Mouse (Mus musculus) spleen, adult 2 months (tissue): Measurements from ENCODE around the gene Plin1. TPM values are rescaled to one million over a fixed set of nuclear protein-coding genes. Genes with fewer than 3 reads are reported as not detected.
A peak's percentile ranks its signal among the peaks of the same experiment; 100 is the strongest.

Source experiments
- DNase-seq, 2 experiments: peaks; one replicate each; pipeline versions ENCODE4 v3.0.0 to v3.0.0-alpha.2; 2012 to 2021; ENCODE audit warnings: low spot score in 2 of 2, low read depth in 1 of 2
- H3K27ac ChIP-seq: fragments of 200-500 bp; 2 replicates; pipeline ENCODE4 v1.5.1; 2012; ENCODE audit warnings: low read length, inconsistent platforms; ENCODE audit not compliant: insufficient read depth
- H3K27me3 ChIP-seq: fragments of 200-500 bp; 2 replicates; pipeline ENCODE4 v1.6.1; 2012; ENCODE audit warnings: mild to moderate bottlenecking, moderate library complexity, low read length, inconsistent platforms; ENCODE audit not compliant: control insufficient read depth, insufficient read depth
- H3K36me3 ChIP-seq: fragments of 200-500 bp; 2 replicates; pipeline ENCODE4 v1.6.1; 2012; ENCODE audit warnings: mild to moderate bottlenecking, low read length, inconsistent platforms; ENCODE audit not compliant: control insufficient read depth, insufficient read depth
- H3K4me1 ChIP-seq: fragments of 200-500 bp; 2 replicates; pipeline ENCODE4 v1.6.1; 2011; ENCODE audit warnings: inconsistent platforms; ENCODE audit not compliant: control insufficient read depth, insufficient read depth, insufficient read length
- H3K4me3 ChIP-seq: fragments of 200-500 bp; 2 replicates; pipeline ENCODE4 v1.5.1; 2011; ENCODE audit warnings: mild to moderate bottlenecking, inconsistent platforms; ENCODE audit not compliant: insufficient read depth, insufficient read length; ENCODE audit errors: extremely low read depth
- CTCF ChIP-seq: fragments of 200-500 bp; IDR thresholded peaks from 2 replicates; pipeline ENCODE4 v1.5.1; 2011; ENCODE audit warnings: mild to moderate bottlenecking, inconsistent platforms; ENCODE audit not compliant: insufficient read depth, insufficient read length, insufficient replicate concordance; ENCODE audit errors: extremely low read depth
- POLR2A ChIP-seq: fragments of 200-500 bp; IDR thresholded peaks from 2 replicates; pipeline ENCODE4 v1.6.1; 2011; ENCODE audit warnings: low read depth, low read length, inconsistent platforms
- WGBS: fragments of 180-500 bp; shearing (Covaris S2); methylation state at CpG from one replicate; pipeline ENCODE4 v1.1.7; 2018; 5-methylcytosine and 5-hydroxymethylcytosine counted together
- polyA plus RNA-seq: library from polyadenylated mRNA; depleted of rRNA; stranded (reverse); fragments of >200 nt; gene quantifications from 2 replicates; pipeline ENCODE4 v1.2.3, GENCODE M21; 2012

Gene Plin1
- polyA plus RNA-seq, 1 experiment = 5.2 TPM

DNA sequence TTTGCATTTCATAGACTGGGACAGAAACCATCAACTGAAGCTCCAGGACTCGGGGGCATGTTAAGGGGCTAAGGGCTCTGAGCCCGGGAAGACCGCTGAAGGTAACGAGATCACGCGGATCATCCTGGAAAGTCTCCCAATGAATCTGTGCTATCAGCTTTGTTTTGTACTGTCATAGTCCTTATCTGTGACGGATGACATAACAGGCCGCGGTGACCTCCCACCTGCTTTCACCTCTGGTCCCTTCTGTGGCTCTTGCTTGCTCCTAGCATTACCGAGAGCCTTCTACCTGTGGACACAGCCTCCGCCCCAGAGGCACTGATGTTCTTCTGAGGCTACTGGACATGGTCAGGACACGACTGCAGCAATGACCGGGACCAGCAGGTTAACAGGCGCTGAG is 3.8 kb upstream of the Plin1 start:
- Histone ChIP-seq H3K36me3 (no peaks in the 10 kb centered on the region), H3K27me3 (no peaks in the 10 kb centered on the region), H3K4me3 (no peak overlapping the region), H3K4me1 (no peaks in the 10 kb centered on the region), H3K27ac (no peak overlapping the region)
- 91% methylated on average over 14 of the region's 14 CpGs for WGBS
- TF ChIP-seq CTCF (no peak), POLR2A (no peak)
- no peak for DNase-seq

DNA sequence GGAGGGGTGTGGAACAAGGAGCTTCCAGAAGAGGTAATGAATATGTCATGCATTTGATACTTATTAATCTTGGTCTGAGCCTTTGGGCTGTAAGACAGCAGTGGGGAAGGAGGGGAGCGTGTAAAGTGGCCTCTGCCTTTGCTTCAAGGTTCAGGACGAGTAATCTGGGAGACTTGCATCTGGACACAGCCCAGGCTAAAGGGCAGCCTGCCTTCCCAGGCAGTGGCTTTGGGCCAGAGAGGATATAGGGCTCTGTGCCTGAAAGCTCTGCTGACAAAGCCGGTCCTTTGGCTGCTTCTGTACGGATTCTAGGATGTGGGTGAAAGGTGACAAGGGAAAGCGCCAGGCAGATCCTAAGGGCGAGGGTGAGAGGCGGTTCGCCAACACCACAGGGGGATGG is 1.9 kb upstream of the Plin1 start:
- Histone ChIP-seq H3K36me3 (no peaks in the 10 kb centered on the region), H3K4me3 (no peak overlapping the region), H3K4me1 (no peaks in the 10 kb centered on the region), H3K27ac (no peak overlapping the region), H3K27me3 (no peaks in the 10 kb centered on the region)
- TF ChIP-seq POLR2A (no peak), CTCF (no peak)
- DNase-seq = no peak
- 91% methylated on average over 8 of the region's 8 CpGs for WGBS

DNA sequence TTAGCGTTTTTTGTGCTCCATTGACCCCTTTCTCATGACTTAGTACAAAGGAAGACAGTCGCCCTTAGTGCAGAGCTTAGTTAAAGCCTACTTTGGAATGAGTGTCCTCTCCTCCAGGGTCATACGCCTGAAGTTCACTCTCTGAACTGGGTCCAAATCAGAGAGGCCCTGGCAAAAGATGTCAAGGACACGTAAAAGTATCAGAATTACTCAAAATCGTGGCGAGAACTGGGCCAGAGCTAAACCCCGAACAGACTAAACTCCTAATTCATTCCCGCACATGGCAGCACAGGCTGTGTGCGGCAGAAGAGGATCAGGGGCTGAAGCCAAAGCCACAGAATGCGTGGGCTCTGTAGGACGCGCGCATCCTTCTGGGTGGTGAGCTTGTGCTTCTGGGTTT is 1.3 kb downstream of the Plin1 start:
- TF ChIP-seq CTCF = no peak
- TF ChIP-seq POLR2A = no peak
- 80% methylated on average over 13 of the region's 13 CpGs for WGBS
- no peaks in the 10 kb centered on the region for H3K36me3 ChIP-seq
- no peaks in the 10 kb centered on the region for H3K4me1 ChIP-seq
- H3K27ac ChIP-seq = no peak overlapping the region
- DNase-seq = no peak
- no peak overlapping the region for H3K4me3 ChIP-seq
- no peaks in the 10 kb centered on the region for H3K27me3 ChIP-seq

DNA sequence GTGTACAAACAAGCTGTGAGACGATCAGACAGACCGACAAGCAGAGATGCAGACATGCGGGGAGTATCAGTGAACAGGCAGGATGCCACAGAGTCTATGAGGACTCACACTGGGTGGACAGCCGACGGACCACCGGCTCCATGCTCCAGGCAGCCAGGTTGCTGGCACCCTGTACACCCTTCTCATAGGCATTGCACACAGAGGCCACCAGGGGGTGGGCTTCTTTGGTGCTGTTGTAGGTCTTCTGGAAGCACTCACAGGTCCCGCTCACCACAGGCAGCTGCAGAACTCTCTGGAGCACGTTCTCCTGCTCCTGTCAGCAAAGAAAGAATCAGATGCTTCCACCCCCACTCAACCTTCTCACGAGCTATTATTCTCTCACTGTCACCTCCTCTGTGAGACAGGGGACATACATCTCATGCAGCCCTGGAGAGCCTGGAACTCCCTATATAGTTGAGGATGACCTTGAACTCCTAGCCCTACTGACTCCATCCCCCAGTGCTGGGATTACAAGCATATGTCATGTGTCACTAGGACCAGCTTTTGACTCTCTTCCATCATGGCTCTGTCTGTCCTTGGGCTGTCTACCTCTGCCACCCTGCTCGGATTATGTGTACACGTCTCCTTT is 2.8 kb downstream of the Plin1 start:
- H3K27me3 ChIP-seq = no peaks in the 10 kb centered on the region
- DNase-seq = no peak
- no peaks in the 10 kb centered on the region for H3K4me1 ChIP-seq
- no peaks in the 10 kb centered on the region for H3K36me3 ChIP-seq
- no peak overlapping the region for H3K4me3 ChIP-seq
- WGBS = 67% methylated on average over 11 of the region's 11 CpGs
- H3K27ac ChIP-seq = no peak overlapping the region
- peak; percentile 11; the same call in 1 of the 2 replicates for TF ChIP-seq CTCF
- no peak for TF ChIP-seq POLR2A

DNA sequence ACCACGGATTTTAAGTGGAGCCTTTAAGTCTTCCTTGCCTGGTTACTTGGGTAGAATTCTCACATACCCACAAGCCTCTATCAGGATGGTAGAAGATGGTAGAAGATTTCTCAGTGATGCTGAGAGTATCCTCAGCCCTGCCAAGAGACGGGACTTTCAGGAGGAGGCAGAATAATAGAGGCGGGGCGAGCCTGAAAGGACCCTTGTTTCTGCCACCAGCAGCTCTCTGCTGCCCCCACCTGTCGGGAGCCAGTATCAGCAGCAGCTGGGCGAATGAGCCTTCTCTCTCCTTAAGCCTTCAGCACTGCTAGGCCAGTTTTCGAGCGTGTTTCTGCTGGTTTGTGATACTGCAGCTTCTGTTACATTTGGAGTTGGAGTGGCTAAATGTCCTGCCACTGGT is 3.5 kb downstream of the Plin1 start:
- H3K36me3 ChIP-seq = no peaks in the 10 kb centered on the region
- no peak overlapping the region for H3K27ac ChIP-seq
- no peak overlapping the region for H3K4me3 ChIP-seq
- DNase-seq = peak in 1 of 2 experiments; percentile 36
- 7% methylated on average over 8 of the region's 8 CpGs for WGBS
- no peaks in the 10 kb centered on the region for H3K27me3 ChIP-seq
- H3K4me1 ChIP-seq = no peaks in the 10 kb centered on the region
- TF ChIP-seq CTCF (peak; percentile 85), POLR2A (no peak)

DNA sequence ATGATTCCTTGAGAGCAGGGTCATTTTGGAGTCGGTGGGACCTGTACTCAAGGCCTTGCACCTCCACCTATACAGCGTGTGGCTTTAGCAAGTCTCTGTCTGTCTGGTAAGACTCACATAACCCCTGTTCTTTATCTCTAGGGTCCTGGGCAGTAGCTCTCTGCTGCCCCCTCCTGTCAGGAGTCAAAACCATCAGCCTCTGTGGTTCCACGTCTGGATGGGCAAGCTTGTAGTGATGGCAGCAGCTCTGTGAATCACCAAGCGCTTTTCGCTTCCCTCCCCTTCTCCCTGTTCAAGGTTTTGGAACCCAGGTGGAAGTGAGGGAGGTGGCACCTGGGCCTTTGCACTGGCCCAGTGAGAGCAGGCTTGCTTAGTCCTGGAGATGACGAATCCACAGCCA is 4.5 kb downstream of the Plin1 start:
- no peak overlapping the region for H3K27ac ChIP-seq
- peak; percentile 54; the same call in 1 of the 2 replicates for TF ChIP-seq CTCF
- no peak for TF ChIP-seq POLR2A
- WGBS = 24% methylated on average over 6 of the region's 6 CpGs
- H3K27me3 ChIP-seq = no peaks in the 10 kb centered on the region
- no peaks in the 10 kb centered on the region for H3K4me1 ChIP-seq
- no peak overlapping the region for H3K4me3 ChIP-seq
- peak in 1 of 2 experiments; percentile 49 for DNase-seq
- H3K36me3 ChIP-seq = no peaks in the 10 kb centered on the region

DNA sequence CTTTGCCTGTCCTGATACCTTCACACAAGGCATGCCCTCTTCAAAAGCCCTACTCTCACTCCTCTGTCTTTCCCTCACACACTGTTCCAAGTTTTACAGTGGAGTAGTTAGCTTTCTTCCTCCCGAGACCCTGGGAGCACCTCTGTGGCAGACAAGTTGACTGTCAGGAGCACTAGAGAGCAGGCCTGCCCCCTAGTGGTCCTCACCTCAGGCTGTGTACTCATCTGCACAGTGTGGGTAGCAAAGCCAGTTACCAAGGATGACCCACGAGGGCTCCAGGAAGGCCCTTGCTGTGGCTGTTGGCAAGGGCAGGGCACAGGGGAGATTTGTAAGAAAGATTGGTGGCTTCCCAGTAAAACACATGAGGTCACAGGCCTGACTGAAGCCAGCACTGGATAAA is 5.6 kb downstream of the Plin1 start:
- Histone ChIP-seq H3K4me1 (no peaks in the 10 kb centered on the region), H3K4me3 (no peak overlapping the region), H3K27ac (no peak overlapping the region), H3K36me3 (no peaks in the 10 kb centered on the region), H3K27me3 (no peaks in the 10 kb centered on the region)
- DNase-seq = peak in 1 of 2 experiments; percentile 37
- no peak for TF ChIP-seq POLR2A
- peak; percentile 53; the same call in 1 of the 2 replicates for TF ChIP-seq CTCF
- WGBS = 18% methylated on average over 2 of the region's 2 CpGs
